Mouse (Mus musculus): ENCODE results near the gene Erbb3.

Gene Erbb3

DNA sequence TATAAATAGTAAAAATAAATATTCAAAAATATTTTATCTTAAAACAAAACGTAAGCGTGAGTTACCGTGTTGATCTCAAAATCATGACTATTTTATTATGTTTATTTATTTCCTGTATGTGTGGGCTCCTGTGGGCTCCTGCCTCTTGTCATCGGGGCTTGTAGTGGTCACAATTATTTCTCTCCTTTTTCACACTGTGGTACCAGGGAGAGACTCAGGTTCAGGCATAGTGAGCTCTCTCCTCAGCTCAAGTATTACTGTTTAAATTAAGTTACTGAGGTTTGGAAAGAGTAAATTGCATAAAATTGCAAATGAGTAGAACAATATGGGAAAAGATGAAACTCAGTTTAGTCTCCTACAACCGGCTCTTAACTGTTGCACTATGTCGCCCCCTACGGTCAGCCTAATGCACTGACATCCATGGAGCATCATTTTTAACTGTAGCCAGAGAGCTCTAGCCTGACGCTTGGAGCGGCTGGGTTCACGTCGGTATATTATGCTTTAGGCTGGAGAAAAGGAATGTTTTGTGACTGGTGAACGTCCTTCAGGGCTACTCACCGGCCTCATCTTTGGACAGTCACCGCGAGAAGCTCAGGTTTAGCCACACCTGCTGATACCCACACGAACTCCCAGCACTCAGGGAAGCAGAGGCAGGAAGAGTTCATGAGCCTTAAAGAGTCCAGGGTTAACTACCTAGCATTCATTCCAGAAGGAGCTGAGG lies 23.1 kb upstream of the Erbb3 start:
- DNase-seq (ENCODE audit: low read depth, low spot score): peak; percentile 92

DNA sequence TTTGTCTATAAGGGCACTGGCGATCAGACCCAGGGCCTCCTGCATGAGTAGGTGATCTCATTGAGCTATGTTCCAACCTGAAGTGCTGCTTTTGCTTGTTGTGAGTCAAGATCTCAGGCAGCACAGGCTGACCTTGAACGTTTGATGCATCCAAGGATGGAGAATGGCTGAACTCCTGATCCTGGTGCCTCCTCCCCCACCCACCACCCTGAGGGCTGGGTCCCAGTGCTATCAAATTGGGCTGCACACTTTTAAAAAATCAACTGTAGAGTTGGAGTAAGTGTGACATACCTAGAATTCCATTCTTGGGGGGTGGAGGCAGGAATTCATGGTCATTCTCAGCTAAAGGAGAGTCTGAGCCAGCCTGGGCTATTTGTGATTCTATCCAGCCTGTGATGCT lies 17.0 kb upstream of the Erbb3 start:
- DNase-seq (ENCODE audit: low read depth, low spot score): no peak

GRCm38 (mm10) chr10:128602470-128603128 lies 13.1 kb upstream of the Erbb3 start:
- DNase-seq (ENCODE audit: low read depth, low spot score): no peak

DNA sequence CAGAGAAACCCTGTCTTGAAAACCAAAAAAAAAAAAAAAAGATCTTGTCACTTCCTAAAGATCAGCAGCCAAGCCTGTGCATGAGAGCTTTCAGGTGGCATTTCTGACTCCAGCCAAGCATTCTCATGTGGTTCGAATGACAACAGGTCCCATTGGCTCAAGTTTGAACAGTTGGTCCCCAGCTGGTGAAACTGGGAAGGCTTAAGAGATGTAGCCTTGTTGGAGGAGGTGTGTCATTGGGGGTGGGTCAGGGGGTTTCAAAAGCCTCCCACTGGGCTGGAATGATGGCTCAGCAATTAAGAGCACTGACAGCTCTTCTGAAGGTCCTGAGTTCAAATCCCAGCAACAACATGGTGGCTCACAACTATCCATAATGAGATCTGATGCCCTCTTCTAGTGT lies 12.0 kb upstream of the Erbb3 start:
- DNase-seq (ENCODE audit: low read depth, low spot score): no peak

DNA sequence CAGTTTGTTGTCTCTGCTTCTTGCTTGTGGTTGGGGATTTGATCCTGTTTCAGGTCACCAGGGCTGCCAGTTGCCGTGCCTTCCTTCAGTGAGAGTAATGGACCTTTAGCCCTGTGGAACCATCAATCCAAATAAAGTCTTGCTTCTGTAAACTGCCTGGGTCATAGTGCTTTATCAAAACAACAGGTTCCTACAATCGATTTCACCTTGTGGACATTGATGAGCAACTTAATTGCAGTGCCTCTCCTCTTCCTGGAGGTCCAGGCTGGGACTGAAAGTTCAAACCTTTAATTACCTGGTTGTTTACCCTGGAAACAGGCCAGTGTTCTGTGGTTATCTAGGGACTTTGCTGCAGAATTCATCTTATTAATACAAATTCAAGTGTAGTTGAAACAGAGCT lies 9.0 kb upstream of the Erbb3 start:
- no peak for DNase-seq (ENCODE audit: low read depth, low spot score)

DNA sequence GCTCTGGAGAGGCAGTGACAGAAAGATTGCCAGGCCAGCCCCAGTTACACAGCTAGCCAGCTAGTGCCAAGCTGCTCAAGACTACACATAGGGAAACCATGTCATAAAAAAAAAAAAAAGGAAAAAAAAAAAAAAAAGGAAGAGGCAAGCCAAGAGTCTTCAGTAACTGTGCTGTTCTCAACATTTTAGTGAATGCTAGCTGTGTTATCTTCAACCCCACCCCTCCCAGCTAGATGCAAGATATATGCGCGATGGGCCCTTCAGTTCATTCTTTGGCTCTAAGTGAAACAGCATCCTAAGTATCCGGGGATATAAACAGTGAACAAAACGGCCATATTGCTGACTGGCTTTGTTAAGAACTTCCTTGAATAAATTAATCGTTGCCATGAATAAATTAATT lies 3.3 kb upstream of the Erbb3 start:
- no peak for DNase-seq (ENCODE audit: low read depth, low spot score)

DNA sequence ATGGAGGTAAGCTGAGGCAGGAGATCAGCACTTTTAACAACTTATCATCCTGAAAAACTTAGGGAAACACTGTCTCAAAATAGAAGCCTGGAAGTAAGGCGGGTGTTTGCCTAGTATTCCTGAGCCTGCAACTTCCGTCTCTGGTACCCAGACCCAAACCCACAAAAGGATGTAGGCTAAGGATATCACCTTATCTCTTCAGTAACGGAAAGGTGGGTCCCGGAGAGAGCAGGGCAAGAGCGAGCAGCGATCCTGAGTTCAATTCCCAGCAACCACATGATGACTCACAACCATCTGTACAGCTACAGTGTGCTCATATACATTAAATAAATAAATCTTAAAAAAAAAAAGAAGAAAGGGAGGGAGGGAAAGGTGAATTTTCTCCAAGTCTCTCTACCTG lies 2.0 kb upstream of the Erbb3 start:
- no peak for DNase-seq (ENCODE audit: low read depth, low spot score)

- DNase-seq (ENCODE audit: low read depth, low spot score): peak; percentile 51
Observed at GRCm38 (mm10) chr10:128590193-128590690, 790 bp upstream of the Erbb3 start.

GRCm38 (mm10) chr10:128588775-128589463 lies 533 bp downstream of the Erbb3 start:
- no peak for DNase-seq (ENCODE audit: low read depth, low spot score)

DNA sequence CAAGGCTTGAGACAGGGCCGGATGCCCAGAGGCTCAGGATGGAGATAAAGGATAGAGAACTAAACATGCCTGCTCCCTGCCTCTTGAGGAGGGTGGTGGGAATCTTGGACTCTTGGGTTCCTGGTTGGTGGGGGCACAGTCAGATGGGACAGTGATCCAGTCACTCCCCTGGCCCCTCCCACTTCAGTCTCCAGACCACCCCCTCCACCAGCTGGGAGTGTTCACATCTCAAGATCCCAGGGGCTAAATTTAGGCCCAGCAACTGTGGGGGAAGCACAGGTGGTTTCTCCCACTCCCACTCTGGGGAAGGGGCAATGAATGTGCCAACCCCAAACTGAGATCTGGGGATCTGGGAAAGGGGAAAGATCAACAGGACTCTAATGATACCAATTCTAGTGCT lies 1.3 kb downstream of the Erbb3 start:
- no peak for DNase-seq (ENCODE audit: low read depth, low spot score)

- DNase-seq (ENCODE audit: low read depth, low spot score): no peak
Observed at GRCm38 (mm10) chr10:128587697-128588096, 1.8 kb downstream of the Erbb3 start.

DNA sequence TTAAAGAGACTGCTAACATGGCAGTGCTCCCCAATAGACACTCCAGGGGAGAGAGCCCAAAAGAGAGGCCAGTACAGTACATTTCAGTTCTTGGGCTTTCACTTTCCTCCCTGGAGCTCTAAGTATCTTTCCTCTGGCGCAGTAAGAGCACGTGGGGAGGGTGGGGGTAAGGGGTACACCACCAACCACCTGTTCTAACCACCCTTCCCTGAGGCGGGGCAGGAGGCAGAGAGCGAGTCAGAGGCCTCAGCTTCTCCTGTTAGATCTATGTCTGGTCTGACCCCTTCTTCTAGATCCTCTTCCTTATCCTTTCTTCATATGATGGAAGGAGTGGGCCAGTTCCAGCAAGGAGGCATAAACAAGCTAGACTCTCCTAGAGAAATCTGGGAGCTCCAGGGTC lies 2.3 kb downstream of the Erbb3 start:
- DNase-seq (ENCODE audit: low read depth, low spot score): no peak

GRCm38 (mm10) chr10:128586546-128586945 lies 2.9 kb downstream of the Erbb3 start:
- DNase-seq (ENCODE audit: low read depth, low spot score): no peak

DNA sequence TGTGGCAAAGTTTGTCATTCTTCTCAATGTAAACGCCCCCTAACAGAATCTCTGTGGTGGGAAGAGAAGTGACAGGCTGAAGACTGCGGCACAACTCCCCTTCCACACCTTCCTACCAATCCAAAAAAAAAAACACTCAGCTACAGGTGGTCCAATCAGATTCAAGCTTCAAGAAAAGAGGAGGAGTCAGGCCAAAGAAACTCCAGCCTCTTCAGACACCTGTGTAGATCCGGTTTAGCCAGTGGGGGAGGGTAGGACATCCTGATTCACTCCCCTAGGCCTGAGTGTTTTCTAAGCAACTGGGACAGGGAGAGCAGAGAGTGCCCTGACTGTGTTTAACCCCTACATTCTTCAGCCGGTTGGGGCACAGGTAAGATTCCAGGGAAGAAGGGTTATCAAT lies 5.1 kb downstream of the Erbb3 start:
- no peak for DNase-seq (ENCODE audit: low read depth, low spot score)

GRCm38 (mm10) chr10:128583644-128584043 lies 5.8 kb downstream of the Erbb3 start:
- peak; percentile 32 for DNase-seq (ENCODE audit: low read depth, low spot score)

DNA sequence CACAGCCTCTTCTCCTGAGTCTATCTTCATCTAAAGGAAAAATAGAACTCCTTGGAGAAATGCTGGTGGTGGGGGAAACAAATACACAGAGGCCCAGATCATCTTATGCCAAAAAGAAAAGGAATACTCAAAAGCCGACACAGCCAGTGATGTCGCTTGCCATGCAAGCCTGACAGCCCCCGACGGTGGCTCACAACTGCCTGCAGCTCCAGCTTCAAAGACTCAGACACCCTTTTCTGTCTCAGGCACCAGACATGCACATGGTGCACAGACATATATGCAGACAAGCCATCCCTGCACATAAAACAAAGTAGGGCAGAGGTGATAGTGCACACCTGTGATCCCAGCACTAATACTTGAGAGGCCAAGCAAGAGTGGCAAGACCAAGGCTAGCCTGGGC lies 9.7 kb downstream of the Erbb3 start:
- DNase-seq (ENCODE audit: low read depth, low spot score): no peak

DNA sequence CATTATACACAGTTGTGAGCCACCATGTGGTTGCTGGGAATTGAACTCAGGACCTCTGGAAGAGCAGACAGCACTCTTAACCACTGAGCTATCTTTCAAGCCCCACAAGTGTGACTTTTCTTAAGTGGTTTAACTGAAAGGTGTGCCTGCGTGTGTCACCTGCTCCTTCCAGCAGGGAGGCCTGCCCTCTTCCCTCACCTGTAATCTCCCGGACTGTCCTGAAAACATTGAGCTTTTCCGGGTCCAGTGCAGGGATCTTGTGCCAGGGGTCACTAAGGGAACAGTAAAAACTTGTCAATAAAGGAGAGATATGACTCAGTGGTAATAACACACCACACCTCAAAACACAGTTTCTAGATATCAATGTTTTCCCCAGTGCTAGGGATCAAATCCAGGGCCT lies 10.2 kb downstream of the Erbb3 start:
- no peak for DNase-seq (ENCODE audit: low read depth, low spot score)

- DNase-seq (ENCODE audit: low read depth, low spot score): no peak
Observed at GRCm38 (mm10) chr10:128578330-128578729, 11.1 kb downstream of the Erbb3 start.

DNA sequence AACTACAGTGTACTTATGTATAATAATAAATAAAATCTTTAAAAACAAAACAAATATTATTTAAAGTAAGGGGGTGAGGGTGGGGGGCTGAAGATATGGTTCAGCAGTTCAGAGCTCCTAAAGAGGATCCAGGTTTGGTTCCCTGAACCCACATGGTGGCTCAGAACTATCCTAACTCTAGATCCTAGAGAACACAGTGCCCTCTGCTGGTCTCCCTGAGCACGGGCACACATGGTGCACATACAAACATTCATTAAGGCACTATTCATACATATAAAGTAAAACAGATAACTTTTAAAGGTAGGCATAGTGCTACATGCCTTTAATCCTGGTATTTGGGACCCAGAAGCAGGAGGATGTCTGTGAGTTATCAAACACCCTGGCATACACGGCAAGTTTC lies 14.4 kb downstream of the Erbb3 start:
- DNase-seq (ENCODE audit: low read depth, low spot score): peak; percentile 40

DNA sequence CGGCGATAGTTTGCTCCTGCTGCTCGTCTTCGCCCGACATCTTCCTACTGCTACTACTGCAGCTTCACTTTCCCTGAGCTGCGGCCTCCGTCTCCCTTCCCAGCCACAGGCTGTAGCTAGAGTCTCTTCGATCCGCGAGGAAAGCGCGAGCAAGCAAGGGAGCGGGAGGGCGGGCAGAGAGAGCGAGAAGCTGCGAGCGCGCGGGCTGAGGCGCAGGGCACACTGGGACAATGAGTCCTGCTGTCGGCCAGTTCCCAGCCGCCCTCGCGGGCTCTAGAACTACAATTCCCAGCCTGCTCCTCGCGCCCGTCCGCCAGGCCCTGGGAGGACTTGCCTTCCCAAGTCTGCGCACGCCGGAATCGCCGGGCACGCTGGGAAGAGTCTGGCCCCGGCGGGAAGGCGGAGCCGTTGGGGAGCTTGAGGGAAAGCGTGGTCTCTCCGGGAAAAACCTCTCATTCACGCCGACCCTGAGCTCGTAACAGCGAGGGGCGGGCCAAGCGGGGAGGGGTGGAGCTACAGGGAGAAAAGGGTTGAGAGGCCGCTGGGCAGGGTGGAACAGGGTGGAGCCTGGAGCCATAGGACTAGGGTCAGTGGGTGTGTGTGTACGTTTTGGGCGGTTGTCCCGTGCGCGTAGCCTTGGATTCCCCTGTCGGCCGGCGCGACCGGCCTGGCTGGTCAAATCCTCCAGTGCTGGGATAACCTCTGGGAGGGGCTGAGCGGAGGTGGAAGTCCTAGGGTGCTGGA lies 23.5 kb downstream of the Erbb3 start, which contains the start of gene Pa2g4:
Gene Pa2g4 (minus strand): TSS at position 200 of the 744 bp plus-strand sequence.
- peak; percentile 99 for DNase-seq (ENCODE audit: low read depth, low spot score)

DNA sequence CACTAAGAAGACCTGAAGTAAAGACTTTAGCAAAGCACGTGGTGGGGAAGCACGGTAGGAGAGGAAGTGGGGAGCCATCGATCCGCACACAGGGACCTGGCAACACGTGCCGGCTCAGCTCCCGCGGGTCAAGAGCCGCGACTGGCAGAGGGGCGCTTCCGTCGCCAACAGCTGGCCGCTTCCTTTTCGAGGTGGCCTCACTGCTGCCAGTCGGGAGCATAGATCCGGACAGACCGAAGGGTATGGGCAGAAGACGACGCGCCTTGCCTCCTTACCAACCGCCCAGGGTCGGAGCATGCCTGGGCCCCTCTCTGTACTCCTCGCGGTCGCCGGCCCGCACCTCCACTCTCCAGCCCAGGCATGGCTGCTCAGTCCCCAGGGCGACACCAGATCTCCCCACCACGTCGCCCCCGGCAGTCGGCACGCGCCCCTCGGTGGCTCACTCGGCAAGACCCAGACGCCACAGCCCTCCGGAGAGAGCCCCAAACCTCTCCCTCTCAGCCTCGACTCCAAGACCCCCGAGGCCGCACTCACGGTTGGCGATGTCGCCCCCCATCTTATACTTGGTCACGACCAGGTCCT lies 24.2 kb downstream of the Erbb3 start:
- DNase-seq (ENCODE audit: low read depth, low spot score): peak; percentile 30

DNA sequence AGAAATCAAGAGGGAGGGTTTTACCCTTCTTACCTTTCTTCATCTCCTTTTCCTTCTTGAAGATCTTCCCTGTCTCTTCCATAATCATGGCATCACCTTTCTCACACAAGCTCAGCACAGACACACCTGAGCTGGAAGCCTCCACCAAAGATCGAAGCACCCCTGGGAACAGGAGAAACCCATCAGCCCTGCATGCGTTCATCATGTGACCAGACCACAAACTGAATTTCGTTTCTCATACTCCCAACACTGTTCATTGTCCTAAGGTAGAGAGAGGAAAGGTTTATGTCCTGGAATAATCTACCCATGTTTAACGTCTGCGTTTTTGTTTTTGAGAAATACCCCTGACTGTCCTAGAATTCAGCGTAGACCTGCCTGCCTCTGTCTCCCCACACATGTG lies 25.9 kb downstream of the Erbb3 start:
- no peak for DNase-seq (ENCODE audit: low read depth, low spot score)

Measured in 3T3-L1 (cell line).